Mouse (Mus musculus): Measurements from ENCODE around the gene B3galnt1. TPM values are rescaled to one million over a fixed set of nuclear protein-coding genes. Genes with fewer than 3 reads are reported as not detected.

The B3galnt1 gene
- 10 to 100 TPM; 49.0 to 58.5 TPM for total RNA-seq (2021)
- long read RNA-seq, experiment 1, transcript B3galnt1-201 (3 exons, 2,028 nt): major isoform, 55 of 60 reads
- long read RNA-seq, experiment 1, partial matches to known transcripts: 0 of 60 reads
- long read RNA-seq, experiment 1, other reads (novel, unspliced or antisense): 5 of 60 reads
- long read RNA-seq, experiment 2, transcript B3galnt1-201 (3 exons, 2,028 nt): major isoform, 44 of 48 reads
- long read RNA-seq, experiment 2, partial matches to known transcripts: 0 of 48 reads
- long read RNA-seq, experiment 2, other reads (novel, unspliced or antisense): 4 of 48 reads

- peak within 1 kb of the TSS; percentile 84 for H3K4me3 ChIP-seq
- DNase-seq (ENCODE audit: extremely low spot score in 1 of 2, low spot score in 2 of 2): peak; percentile 69 to 73
- peak within 1 kb of the TSS; percentile 94 for H3K27ac ChIP-seq
- TF ChIP-seq CTCF (IDR thresholded peaks at IDR 0.05): peak; percentile 41
- intact Hi-C loops (cut with DNase I): loop anchor here (2.0 to 10.0 kb wide), 4 partner anchors 74 to 284 kb away; partner anchors contain the start of gene Ppm1l
These were observed at the start of gene B3galnt1 for GRCm38 (mm10) chr3:69598261-69599165. Gene B3galnt1 (minus strand): TSS chr3:69598960.

DNA sequence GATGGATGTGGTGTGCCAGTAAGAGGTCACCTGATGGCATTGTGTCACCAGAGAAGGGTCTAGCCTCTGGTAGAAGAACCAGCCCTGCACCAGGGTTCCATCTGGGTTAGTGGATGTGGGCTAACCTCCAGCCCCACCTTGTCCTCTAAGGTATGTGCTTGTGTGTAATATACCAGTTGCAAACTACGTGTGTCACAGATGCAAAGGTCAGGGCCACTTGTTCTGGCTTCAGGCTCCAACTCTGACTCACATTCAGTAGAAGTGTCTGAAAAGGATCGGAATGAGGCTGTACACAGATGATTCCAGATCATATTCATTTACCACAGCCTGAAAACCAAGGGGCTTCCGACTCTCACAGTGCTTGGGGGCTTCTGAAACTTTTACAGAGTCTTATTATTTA, 35.8 kb upstream of the B3galnt1 start:
- intact Hi-C loops (cut with DNase I): no loop called here
- H3K4me3 ChIP-seq: no peak overlapping the region
- no peak overlapping the region for H3K27ac ChIP-seq
- DNase-seq (ENCODE audit: extremely low spot score in 1 of 2, low spot score in 2 of 2): no peak
- no peak for TF ChIP-seq CTCF (IDR thresholded peaks at IDR 0.05)

DNA sequence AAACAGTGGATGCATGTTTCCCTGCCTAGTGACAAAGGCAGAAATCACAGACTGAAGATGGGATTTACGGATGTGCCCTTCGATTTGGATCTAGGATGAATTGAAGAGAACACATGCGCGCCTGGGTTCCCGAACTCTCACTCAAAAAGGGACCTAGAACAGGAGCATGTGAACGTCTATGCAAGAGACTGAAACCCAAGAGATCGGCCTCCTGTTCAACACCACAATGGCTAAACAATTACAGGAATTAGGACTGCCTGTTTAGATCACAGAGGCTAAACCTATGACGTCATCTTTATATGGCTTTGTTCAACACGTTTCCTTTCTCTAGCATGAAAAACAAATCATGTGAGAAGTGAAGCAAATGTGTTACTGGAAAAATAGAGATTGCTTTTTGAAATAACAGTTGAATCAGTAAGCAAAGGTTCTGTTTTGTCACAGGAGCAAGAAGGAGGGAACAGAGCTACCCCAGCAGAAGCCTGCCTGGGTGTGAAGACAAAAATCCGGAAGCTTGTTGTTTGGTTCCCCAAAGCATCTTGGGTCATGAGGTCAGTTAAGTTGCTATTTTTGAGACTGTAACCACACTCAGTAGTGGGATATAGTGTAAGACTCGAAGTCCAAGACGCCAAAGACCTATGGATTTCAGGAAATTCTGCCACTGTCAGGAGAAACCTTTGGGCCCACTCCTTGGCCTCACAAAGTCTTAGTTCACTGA, 35.1 kb upstream of the B3galnt1 start:
- no peak for DNase-seq (ENCODE audit: extremely low spot score in 1 of 2, low spot score in 2 of 2)
- intact Hi-C loops (cut with DNase I): no loop called here
- H3K4me3 ChIP-seq: no peak overlapping the region
- no peak for TF ChIP-seq CTCF (IDR thresholded peaks at IDR 0.05)
- H3K27ac ChIP-seq: no peak overlapping the region; the same call in 1 of the 2 replicates

DNA sequence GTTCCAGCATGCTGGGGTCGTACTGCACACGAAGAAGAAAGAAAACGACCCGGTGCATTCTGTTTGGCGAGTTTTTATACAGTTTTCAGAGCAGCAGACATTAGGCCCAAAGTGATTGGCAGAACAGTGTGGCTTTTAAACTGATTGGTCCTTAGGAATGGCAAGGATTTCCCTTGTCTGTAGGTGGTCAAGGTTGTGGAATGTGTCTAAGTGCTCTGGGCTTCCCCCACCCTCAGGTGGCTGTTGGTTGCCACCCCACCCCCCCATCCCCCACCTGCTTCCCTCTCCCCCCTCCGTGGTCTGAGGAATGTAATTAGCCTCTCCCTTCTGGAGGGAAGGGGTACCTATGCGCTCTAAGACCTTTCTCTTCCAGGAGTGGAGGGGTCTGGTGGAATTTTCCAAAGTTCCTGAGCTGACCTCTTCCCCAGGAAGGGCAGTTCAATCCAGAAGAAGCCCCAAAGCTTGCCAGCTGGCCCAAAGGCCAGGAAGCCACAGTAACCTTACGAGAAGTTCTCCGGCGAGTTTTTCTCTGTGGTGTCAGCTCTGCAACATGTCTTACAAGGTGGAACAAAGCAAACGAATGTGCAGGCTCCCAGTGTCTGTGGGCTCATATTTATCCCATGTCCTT, 28.3 kb upstream of the B3galnt1 start:
- no peak overlapping the region for H3K4me3 ChIP-seq
- H3K27ac ChIP-seq: no peak overlapping the region
- no peak for DNase-seq (ENCODE audit: extremely low spot score in 1 of 2, low spot score in 2 of 2)
- TF ChIP-seq CTCF (IDR thresholded peaks at IDR 0.05): no peak
- intact Hi-C loops (cut with DNase I): no loop called here

GRCm38 (mm10) chr3:69626213-69626962, 27.6 kb upstream of the B3galnt1 start:
- intact Hi-C loops (cut with DNase I): no loop called here
- Histone ChIP-seq H3K4me3 (no peak overlapping the region), H3K27ac (no peak overlapping the region)
- no peak for TF ChIP-seq CTCF (IDR thresholded peaks at IDR 0.05)
- DNase-seq (ENCODE audit: extremely low spot score in 1 of 2, low spot score in 2 of 2): no peak

DNA sequence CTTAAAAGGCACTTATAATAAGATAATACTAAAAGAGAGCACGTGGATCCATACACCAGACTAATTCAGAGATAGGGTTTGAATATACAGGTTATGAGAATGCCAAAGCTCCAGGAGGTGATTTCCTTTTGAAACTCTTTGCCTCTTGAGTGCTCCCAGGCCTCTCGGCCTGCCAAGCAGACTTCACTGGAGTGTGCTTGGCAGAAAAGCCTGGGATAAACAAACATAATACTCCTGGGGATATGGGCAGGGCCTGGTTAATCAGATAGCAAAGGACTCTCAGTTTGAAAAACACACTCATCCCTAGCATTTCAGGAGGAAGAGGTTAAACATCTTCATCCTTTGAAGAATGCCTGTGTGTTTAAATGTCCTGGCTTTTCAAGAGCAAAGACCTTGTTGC, 25.4 kb upstream of the B3galnt1 start:
- Histone ChIP-seq H3K4me3 (no peak overlapping the region), H3K27ac (no peak overlapping the region)
- DNase-seq (ENCODE audit: extremely low spot score in 1 of 2, low spot score in 2 of 2): no peak
- no peak for TF ChIP-seq CTCF (IDR thresholded peaks at IDR 0.05)
- intact Hi-C loops (cut with DNase I): no loop called here

DNA sequence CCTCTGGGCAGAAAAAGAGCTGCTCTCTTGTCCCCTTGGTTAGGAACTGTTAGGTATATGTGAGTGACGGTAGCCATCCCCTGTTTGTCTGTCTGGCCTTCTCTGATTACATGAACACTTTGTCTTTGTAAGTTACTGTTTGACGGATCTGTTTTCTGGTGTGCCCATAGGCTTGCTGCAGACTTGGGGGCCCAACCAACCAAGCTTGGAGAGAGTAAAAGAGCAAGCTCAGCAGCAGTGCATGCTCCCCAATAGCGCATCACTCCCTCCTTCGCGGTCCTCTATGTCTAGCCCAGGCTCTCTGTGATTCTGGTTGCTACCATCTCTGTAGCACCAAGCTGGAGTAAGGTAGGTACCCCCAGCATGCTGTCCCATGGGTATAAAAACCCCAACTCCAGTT, 9.1 kb upstream of the B3galnt1 start:
- intact Hi-C loops (cut with DNase I): no loop called here
- no peak for DNase-seq (ENCODE audit: extremely low spot score in 1 of 2, low spot score in 2 of 2)
- TF ChIP-seq CTCF (IDR thresholded peaks at IDR 0.05): no peak
- Histone ChIP-seq H3K27ac (no peak overlapping the region), H3K4me3 (no peak overlapping the region)

DNA sequence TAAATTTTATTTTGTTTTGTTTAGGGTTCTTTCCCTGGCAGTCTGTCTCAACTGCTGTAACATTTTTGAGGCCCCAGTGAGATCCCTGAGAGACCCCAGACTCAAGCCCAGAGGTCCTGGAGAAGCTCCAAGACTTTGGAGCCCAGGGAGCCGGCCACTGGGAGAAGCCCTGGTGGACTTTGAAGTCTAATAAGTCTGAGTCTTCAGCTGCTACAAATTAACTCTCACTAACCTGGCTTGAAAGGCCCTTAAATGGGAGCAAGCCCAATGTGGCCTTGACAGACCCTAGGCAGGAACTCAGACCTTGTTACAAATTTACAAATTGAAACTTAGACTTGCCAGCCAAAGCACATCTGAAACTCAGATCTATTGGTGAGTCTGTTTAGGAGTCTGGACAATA, 8.7 kb upstream of the B3galnt1 start:
- intact Hi-C loops (cut with DNase I): no loop called here
- TF ChIP-seq CTCF (IDR thresholded peaks at IDR 0.05): no peak
- no peak for DNase-seq (ENCODE audit: extremely low spot score in 1 of 2, low spot score in 2 of 2)
- Histone ChIP-seq H3K4me3 (no peak overlapping the region), H3K27ac (no peak overlapping the region)

DNA sequence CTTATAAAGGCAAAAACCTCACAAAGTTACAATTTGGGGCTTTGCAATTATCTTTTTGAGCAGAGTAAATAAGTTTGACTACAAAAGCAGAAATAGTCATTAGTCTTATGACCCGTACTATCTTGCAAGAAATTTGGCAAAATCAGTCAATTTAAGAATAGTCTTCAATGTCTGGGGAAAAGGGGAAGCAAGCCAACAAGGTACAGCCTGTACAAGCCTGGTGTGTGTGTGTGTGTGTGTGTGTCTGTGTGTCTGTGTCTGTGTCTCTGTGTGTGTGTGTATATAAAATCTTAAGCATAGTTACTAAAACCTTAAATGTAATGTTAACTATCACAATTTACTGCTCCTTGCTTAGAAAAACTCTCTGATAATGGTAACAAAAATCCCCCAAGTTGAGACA, 8.2 kb upstream of the B3galnt1 start:
- no peak overlapping the region for H3K27ac ChIP-seq
- TF ChIP-seq CTCF (IDR thresholded peaks at IDR 0.05): no peak
- DNase-seq (ENCODE audit: extremely low spot score in 1 of 2, low spot score in 2 of 2): no peak
- intact Hi-C loops (cut with DNase I): no loop called here
- no peak overlapping the region for H3K4me3 ChIP-seq

GRCm38 (mm10) chr3:69599166-69599500, 373 bp upstream of the B3galnt1 start:
- Histone ChIP-seq H3K27ac (peak overlapping the region; percentile 93), H3K4me3 (peak overlapping the region; percentile 84)
- TF ChIP-seq CTCF (IDR thresholded peaks at IDR 0.05): no peak
- DNase-seq (ENCODE audit: extremely low spot score in 1 of 2, low spot score in 2 of 2): peak in 1 of 2 experiments; percentile 19
- intact Hi-C loops (cut with DNase I): loop anchor here (2.0 to 10.0 kb wide), 4 partner anchors 73 to 284 kb away; partner anchors contain the start of gene Ppm1l

DNA sequence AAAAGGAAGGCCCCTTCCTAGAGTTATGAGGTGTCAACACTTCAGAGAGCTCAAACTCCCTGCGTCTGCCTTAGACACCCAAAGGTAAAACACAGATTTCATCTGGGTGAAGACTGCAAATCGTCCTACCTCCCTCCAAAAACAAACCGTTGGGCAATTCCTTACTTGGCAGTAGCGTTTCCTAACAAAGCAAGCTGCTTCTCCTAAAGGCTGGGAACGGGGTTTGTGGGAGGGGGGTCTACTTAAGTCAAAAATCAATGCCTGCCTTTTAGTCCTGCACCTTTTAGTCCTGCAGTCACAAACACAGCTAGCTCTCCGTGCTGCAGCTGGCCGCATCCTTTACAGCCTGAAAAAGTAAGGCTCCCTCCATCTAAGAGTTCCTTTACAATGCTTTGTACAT, 944 bp downstream of the B3galnt1 start:
- intact Hi-C loops (cut with DNase I): loop anchor here (2.0 to 10.0 kb wide), 4 partner anchors 74 to 283 kb away; partner anchors contain the start of gene Ppm1l
- no peak for TF ChIP-seq CTCF (IDR thresholded peaks at IDR 0.05)
- no peak for DNase-seq (ENCODE audit: extremely low spot score in 1 of 2, low spot score in 2 of 2)
- Histone ChIP-seq H3K27ac (peak overlapping the region; percentile 94), H3K4me3 (peak overlapping the region; percentile 84)
